Mouse (Mus musculus) spleen, postnatal 10 days (tissue): Measurements from ENCODE around the gene Gm45213.

Source experiments
- DNase-seq, 2 experiments: peaks; one replicate each; pipeline ENCODE4 v3.0.0; 2021 to 2022; ENCODE audit warnings: low spot score in 2 of 2

The Gm45213 gene

DNA sequence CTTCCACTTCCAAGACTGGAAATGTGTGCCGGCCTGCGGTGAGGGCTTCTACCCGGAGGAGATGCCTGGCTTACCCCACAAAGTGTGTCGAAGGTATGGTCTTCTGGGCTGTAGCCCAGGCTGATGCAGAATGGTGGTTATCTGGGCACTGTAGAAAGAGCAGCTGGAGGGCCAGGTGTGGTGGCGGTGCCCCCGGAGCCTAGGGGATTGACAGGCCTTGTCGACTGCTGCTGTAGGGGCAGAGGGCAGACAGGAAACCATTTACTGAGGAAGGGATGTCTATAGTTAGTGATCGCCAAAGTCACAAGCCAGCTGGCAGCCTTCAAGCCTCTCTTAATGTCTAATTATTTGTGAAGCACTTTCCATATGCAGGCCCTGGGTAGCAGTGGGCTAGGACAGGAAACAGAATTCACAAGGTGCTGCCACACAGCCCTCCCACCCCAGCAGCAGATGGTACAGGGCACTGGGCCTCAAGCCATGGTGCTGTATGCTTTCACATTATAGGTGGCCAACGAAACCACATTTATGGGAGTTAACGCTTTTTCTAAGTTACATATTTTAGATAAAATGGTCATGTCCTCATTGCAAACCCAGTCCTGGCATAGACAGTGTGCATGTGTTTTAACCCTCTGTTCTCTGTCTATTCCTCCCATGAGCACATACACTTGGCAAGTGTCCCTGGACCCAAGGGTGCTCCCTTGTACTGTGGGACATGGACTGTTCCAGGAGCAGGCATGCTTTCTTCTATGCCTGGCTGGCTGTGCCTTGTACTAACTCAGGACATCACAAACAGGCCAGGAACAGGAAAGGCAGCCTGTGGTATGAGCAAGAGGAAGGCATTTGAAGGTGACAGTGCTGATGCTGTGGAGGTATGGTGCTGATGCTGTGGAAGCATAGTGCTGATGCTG is at the start of gene Gm45213:
Gm45213 (plus strand) TSS at position 51 of the 908 bp plus-strand sequence.
- no peak for DNase-seq

DNA sequence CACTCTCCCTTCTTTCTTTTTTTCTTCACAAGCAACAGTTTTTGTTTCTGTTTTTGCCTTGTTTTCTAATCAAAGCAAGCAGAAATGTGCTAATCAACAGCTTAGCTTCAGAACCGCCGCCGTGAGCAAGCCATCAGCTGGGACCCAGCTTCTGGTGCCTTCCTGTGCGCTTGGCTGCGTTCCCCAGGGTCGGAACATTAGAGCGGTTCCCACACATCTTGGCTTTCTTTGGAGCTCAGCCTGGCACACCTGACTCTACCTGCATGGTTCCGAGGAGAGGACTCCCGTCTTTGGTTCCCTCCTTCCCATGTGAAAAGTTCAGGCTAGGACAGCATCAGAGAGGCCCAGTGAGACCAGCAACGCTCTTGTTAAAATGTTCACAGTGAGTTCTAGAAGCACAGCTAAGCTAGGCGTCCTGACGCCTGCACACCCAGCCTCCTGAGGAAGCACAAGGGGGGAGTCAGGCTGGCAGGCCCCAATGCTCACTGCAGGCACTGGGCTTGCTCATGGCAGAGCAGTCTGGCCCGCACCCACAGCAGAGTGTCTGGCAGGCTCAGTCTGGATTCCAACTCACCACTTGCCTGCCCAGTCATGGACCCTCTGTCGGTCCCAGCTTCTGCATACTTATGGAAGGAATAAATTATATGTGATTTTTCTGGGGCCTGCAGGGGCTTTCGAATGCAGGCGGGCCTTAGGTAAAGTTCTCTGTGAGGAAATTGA is 42.2 kb upstream of the Gm45213 start:
- no peak for DNase-seq

DNA sequence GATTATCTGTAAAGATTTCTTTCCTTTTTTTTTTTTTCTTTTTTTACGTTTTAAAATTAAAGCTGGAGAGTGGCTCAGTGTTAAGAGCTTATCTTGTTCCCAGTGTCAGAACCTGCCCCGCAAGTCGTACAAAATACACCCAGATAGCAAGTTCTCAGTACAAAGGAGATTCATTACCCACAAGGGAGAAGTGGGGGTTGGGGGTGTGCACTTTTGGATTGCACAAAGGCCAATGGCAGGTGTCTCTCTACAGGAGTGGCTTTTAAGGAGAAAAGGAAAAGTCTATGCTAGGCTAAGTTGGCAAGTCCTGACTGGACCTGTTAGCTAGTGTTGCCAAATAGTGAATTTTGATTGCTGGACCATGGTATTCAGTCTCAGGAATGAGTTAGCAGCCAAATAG is 41.6 kb upstream of the Gm45213 start:
- no peak for DNase-seq

DNA sequence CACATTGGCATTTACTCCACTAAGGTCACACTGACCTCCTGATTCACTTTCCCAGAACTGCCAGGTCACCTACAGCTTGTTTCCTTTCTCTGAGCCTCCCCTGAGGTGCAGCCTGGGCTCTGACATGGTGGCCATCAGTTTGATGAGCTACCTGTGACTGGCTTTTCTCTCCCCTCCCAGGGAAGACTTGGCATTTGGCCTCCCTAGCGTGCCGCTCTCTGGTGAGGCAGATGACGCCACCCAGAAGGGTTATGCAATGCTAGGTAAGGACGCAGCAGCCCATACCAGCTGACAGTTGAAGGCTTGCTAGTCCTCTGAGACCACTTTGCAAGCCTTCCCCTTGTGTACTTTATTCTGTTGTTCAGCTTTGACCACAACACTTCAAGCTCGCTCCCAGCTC is 40.0 kb upstream of the Gm45213 start:
- DNase-seq, result no peak

DNA sequence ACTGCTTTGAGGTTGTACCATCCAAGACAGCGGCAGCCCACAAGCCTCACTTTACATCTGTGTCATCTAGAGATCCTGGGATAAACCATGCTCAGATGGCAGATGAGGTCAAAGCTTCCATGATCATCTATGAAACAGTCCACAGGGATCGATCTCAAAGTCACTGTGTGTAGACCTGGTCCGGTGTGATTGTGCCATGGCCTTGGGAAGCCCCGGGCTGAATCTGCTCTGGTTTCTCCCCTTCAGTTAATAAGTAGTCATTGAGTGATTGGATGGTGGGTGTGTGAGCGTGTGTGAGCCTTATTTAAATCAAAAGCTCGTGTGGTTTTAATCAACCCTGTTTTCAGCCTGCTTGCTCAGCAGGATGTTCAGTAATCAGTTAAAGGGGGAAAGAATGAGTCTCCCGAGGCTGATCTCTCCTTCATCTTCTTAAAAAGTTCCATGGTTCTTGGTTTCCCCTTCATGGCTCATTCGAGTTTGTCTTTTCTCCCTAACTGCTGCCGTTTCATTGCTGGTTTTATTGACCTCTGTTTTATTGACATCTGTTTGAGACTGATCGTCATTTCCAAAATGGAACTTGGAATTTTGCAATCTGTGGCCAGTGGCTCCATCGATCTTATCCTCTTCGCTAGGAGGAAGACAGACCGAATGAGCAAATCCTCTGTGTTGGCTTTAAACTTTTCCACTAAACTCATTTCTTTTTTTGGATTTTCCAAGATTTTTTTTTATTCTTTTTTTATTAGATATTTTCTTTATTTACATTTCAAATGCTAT is 39.4 kb upstream of the Gm45213 start:
- no peak for DNase-seq

DNA sequence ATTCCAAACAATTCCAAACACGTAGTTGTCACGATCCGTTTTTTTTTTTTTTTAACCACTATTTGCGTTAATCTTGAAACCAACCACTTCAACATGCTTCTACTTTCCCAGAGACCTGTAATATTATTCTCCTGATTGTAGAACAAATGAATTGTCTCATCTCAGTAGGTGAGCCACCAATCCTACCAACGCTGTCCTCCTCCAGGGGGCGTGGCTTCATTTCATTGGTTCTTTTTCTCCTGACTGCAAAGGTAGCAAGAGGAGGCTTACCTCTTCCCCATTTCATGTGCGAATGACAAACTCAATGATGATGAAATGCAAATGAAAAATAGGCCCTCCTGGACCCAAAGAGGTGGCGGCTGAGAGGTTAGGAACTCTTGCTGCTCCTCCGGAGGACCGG is 38.3 kb upstream of the Gm45213 start:
- DNase-seq, result no peak

DNA sequence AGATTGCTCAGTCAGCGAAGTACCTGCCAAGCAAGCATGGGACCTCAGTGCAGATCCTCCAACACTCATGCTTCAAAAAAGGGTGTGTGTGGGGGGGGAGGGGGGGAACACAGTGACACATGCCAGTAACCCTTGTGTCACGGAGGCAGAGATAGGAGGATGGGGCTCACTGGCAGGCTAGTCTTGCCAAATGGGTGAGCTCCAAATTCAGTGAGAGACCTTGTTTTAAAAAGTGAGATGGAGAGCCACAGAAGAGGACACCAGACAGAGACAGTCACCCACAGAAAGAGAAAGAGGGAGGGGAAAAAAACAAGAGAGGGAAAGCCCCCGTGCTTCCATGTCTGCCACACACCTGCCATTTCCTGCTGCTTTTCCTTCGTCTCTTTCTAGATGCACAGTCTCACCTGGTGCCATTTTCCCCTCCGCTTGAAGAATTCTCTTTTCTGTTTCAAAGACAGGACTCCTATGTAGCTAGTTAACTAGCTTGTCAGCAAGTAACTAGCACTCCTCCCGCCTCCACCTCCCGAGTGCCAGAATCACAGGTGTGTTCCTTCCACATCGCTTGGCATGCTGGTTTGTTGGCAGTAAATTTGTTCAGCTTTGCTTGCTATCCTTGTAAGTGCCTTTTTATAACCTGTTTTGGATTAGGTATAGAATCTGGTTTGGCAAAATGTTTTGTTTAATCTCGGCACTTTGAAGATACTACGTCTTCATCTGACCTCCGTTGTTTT is 35.1 kb upstream of the Gm45213 start:
- no peak for DNase-seq

DNA sequence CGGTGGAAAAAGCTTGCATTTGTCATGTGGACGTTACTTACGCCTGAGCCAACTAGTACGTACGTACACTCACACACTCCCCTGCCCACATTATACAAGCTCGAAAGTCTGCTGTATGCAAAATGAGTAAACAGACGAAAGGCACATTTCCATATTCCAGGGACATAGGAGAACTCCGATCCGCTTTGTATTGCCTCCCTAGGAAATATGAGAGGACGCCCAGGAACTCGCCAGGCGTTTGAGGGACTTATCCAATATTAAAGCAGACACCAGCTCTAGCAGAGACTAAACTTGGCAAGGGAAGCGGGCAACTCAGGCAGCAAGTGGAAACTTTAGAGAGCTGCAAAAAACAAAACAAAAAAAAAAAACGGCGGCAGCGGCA is 34.5 kb upstream of the Gm45213 start:
- no peak for DNase-seq

DNA sequence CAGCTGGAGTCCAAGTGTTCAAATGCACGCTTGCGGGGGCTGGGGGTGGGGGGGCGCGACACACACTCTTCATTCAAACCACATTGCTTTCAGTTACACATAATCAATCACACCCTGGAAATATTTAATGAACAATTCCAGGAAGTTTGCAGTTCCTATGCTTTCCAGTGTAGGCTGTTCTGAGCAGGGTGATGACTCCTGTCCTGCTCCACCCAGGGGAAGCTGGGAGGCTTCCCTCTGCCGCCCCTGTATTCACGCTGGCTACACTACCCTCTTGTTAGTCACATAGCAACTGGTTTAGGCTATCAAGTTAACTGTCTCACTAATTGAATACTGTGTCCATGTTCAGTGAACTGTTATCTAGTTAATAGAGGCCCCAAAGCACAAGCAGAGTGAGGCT is 32.9 kb upstream of the Gm45213 start:
- DNase-seq, result no peak

DNA sequence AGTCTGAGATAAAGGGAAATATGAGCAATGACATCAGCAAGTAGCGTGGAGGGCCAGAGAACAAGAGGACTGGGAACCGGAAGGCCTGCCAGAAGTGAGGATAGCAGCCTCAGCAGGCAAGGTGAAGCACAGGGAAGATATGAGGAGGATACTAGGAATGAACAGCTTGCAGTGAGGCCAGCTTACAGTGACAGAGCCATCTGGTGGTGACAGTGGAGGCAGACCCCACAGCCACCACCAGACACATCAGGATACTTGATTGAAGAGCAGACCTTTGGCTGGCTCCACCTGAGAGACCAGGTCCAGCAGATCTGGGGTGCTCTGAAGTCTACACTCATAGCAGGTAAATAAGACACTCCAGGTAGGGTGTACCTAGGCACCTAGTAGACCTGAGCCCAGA is 15.7 kb upstream of the Gm45213 start:
- DNase-seq, result no peak

DNA sequence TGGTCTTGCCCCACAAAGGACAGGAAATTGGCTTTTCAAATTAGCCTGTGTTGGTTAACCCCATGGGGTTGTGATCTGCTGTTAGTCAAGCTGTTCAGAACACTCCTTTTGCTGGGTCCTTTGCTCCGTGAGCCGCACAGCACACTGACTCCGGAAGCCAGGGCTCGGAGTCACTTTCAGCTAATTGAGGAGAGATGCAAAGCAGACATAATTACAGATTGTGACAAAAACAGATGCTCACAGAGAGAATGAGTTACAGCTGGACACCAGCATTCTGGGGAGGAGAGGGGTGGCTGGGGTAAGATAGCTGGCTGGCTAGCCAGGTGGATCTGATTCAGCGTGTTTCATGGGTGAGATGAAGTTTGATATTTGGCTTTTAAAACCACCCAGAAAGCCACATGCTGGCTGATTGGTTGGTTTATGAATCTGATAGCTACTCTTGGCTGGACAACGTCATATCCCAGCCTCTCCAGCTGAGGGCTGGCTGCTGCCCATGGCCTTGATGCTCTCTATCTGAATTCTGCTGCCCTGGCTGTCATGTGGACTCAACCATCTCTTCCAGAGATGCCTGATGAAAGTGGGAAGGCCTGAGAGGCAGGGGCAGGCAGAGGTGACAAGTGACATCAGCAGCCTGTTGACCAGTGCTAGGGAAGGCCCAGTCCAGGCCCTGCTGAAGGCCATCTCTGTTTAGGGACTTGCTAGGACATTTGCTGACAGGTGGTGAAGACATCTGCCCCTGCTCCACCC is 14.5 kb upstream of the Gm45213 start:
- DNase-seq, result no peak

DNA sequence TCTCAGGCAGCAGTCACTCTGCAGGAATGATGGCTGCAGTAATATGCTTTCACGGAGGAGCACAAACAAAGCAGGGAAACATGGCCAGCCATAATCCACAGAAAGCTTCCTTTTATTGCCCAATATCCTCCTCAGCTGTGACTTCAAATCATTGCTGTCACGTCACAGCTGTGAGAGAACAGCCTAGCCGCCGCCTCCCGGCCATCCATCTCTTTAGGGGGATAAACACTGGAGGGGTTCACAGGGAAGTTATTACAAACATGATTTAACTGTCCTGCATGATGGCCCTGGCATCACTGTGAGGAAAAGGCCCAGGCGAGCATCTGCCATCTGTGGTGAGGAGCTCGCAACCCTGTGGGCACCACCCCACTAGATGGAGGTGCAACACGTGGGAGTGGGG is 6.6 kb upstream of the Gm45213 start:
- DNase-seq, result no peak

DNA sequence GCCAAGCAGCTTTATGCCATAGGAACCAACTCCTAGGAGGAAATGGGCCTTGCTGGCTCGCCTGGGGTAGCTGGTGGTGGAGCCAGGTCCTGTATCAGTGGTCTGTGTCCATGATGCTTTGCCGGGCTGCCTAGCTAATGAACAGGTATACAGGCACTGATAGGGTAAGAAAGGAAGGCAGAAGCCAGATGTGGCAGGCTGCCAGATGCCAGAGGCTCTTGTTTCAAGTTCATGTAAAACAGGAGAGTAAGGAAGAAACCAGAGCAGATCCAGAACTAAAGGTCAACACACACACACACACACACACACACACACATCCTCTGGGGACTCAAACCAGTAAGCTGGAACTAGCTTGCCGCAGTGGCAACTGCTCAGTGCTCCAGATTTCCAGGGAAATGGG is 5.1 kb upstream of the Gm45213 start:
- DNase-seq, result no peak

DNA sequence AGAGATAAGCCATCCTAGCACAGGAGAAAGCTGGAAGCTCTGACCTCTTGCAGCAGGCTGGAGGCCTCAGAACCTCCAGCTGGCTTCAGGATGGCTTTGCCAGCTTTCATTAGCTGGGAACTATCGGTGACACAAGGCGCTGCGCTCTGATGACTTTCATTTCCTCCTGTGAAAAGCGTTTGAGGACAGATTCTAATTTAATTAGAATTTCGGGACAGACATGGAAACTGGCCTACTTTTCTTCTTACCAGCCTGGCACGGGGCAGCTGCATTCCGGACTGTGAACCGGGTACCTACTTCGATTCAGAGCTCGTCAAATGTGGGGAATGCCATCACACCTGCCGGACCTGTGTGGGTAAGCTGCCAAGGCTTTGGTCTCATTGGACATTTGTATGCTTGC is 4.7 kb upstream of the Gm45213 start:
- DNase-seq, result no peak

DNA sequence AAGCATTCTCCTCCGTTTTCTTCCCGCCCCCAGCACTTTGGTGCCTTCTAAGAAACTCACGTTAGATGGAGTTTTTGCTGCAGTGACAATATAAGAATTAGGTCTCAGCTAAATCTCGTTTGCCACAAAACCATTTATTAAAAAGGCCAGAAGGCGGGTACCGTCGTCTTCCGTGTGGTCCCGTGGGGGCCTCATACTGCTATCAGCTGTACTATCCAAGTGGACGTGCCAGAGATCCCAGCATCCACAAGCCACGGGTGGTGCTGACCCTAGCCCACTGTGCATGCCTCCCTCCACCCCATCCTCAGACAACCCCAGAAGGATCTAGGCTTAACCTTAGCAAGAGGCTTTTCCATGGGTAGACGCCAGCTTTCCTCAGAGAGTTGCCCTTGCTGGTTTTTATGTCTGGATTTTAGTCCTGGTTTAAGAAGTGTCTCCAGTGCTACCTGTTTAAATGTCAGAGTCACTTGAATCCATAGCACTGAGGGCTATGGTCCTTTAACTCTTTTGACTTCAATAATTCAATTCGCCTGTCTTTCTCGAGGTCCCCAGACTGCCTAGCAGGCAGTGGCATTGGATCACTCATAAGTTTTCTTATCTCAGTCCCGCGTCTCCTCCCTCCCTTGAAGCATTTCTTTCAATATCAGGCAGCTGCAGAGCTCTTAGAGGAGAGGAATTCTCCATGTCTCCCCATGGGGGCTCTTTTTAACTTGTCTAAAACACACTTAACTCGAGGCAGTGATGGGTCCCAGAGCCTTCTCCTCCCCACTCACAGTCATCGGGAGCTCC is 3.2 kb upstream of the Gm45213 start:
- no peak for DNase-seq

DNA sequence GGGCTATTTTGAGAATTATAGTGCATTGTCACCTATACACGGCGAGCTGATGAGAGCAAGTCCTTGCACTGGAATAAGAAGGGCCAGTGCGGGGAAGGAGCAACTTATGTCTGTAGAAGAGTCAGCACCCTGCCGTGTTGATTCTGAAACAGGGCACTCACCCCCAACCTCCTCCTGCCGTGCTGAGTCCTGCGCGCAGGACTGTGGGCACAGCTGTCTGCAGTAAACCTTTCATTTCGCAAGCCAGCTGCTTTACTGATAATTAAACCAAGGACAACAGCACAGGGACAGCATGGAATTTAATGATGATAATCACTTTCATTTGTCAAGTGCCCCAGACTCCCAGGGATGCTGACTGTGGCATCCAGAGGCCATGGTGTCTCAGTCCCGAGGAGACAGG is 1.2 kb downstream of the Gm45213 start:
- DNase-seq, result no peak

DNA sequence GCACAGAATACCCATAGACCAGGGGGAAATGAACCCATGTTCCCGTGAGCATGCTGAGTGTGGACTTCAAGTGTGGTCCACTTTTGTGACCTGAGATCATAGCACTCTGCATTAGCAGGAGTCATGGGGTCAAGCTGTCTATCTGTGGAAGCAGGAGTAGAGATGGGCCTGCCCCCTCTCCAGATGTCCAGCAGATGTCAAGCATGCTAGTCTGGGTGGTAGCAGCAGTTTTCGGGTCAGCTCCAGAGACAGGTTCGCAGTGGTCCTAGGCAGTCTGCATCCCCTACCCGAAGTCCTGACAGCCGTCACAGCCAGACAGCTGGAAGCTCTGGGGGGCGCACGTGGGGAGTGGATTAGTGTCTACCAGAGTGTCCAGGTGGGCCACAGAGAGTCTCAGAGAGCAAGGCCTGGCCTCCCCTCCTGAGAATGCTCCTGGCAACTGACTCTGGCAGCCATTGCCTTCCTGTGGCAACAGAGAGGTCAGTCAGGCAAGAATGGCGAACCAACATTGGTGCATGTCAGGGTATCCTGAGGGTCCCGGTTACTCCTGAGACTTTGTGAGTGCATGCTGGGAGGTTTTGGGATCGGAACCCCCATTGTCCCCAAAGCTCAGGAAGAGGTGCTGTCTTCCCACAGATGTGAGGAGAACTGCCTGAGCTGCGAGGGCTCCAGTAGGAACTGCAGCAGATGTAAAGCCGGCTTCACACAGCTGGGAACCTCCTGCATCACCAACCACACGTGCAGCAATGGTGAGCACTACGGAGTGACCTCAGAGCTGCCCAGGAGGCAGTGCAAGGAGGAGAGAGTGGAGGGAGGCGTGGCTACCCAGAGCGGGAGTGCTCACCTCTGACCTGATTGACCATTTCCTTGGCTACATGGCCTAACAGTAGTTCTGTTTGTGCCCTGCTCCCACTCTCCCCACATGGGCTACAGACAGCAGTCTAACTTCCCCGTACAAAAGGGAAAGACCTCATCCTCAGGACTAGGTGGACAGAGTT is 3.8 kb downstream of the Gm45213 start:
- DNase-seq, result no peak

DNA sequence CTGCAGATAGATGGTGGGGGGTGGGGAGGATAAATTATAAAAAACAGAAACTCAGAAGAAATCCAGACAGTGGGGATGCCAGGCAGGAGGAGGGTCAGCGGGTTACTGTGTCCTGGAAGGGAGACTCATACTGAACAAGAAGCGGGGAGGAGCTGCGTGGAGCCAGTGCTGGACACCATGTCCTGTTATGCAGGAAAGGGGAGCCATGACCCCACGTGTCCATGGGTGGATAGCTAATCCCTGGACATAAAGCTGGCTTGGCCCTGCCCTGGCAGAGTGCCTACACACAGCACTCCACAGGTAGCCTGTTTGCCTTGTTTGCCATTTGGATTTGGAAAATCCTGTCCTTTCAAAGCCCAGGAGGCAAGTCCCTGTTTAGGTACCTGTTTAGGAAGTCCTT is 4.6 kb downstream of the Gm45213 start:
- no peak for DNase-seq
